Mouse (Mus musculus): ENCODE data around the gene Asic2. TPM values are rescaled to one million over a fixed set of nuclear protein-coding genes. Genes with fewer than 3 reads are reported as not detected.

Gene Asic2
- polyA plus RNA-seq, 1 experiment from 2014 or later, result 0.47 TPM

DNA sequence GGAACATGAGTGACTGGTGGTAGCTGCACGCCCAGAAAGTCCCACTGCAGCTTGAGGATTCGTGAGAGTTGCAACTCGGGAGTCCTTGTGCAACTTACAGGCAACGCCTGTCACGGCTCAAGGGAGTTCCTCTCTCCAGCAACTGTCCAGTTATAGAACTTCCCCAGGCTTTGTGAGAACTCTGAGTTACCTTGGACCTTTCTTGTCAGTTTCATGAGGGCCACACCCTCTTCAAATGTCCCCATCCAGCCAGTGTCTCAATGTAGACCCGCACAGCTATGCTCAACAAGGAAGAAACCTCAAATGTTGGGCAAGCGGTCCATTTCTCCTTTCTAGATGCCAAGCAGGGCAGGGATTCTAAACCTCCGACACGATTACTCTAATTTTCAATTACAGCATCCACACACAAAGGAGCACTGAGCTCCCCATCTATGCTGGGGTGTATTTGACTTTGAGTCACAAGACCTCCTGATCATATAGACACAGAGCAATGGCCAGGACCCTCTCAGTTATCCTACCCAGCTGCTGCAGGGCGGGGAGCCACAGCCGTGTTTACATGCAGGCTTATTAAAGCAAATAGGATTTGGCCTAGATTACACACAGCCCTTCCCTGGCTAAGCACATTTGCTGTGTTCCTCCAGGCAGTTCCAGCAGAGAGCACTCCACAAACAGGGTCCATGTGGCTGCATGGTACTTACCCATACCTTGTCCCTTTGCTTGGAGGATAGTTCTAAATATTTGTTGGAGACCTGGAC lies 161.2 kb downstream of the Asic2 start:
- no peak overlapping the region for H3K4me3 ChIP-seq (ENCODE audit: low read depth, low read length)
- H3K4me2 ChIP-seq (replicated peaks; ENCODE audit: low read depth), result no peak overlapping the region
- H3K9me3 ChIP-seq (ENCODE audit: control insufficient read depth, low read length), result no peaks in the 10 kb centered on the region
- ATAC-seq (ENCODE audit: low FRiP score, low TSS enrichment) (0 out of 2 replicates have a peak, but pooled peaks have one; percentile 53), DNase-seq (ENCODE audit: low spot score) (peak; percentile 22)
- no peaks in the 10 kb centered on the region for H3K27me3 ChIP-seq (ENCODE audit: control insufficient read depth, insufficient read depth, low read length)
- H3K36me3 ChIP-seq (ENCODE audit: control insufficient read depth, insufficient read depth, low read length), result no peaks in the 10 kb centered on the region
- 49% methylated on average over 11 of the region's 11 CpGs for WGBS
- TF ChIP-seq CTCF (IDR thresholded peaks at IDR 0.05; ENCODE audit: low read depth) (peak; percentile 24; the same call in 1 of the 2 replicates), EP300 (optimal IDR thresholded peaks at IDR 0.05) (no peak)
- H3K9ac ChIP-seq (ENCODE audit: low read length), result no peak overlapping the region
- no peaks in the 10 kb centered on the region for H3K4me1 ChIP-seq (replicated peaks; ENCODE audit: control insufficient read depth, insufficient read depth)
- H3K27ac ChIP-seq (replicated peaks), result no peak overlapping the region

DNA sequence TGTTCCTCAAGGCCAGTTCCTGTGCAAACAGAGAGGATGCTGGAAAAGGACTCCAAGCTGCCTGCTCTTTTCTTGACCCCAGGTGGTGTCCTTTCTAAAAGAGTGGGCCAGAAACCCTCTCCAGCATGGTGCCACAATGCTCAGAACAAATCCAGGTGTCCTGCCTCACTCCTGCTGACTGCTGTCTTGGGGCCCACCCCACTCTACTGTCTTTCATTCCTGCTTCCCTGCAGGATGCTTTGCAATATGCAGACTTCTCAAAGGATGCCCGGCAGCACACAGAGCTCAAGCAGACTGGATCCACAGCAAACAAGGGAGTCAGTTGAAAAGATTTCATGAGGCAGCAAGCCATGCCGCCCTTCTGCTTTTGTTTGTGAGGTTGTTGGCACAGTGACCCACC lies 164.7 kb downstream of the Asic2 start:
- Histone ChIP-seq H3K4me3 (ENCODE audit: low read depth, low read length) (no peak overlapping the region), H3K9ac (ENCODE audit: low read length) (no peak overlapping the region), H3K4me2 (replicated peaks; ENCODE audit: low read depth) (no peak overlapping the region), H3K4me1 (replicated peaks; ENCODE audit: control insufficient read depth, insufficient read depth) (no peaks in the 10 kb centered on the region), H3K36me3 (ENCODE audit: control insufficient read depth, insufficient read depth, low read length) (no peaks in the 10 kb centered on the region), H3K27me3 (ENCODE audit: control insufficient read depth, insufficient read depth, low read length) (no peaks in the 10 kb centered on the region), H3K27ac (replicated peaks) (no peak overlapping the region), H3K9me3 (ENCODE audit: control insufficient read depth, low read length) (no peaks in the 10 kb centered on the region)
- no peak for TF ChIP-seq CTCF (IDR thresholded peaks at IDR 0.05; ENCODE audit: low read depth)
- ATAC-seq (ENCODE audit: low FRiP score, low TSS enrichment), result no peak
- 33% methylated on average over 2 of the region's 2 CpGs for WGBS
- DNase-seq (ENCODE audit: low spot score), result no peak

- TF ChIP-seq EP300 (optimal IDR thresholded peaks at IDR 0.05) (no peak), CTCF (IDR thresholded peaks at IDR 0.05; ENCODE audit: low read depth) (no peak)
- Histone ChIP-seq H3K9me3 (ENCODE audit: control insufficient read depth, low read length) (no peaks in the 10 kb centered on the region), H3K27ac (replicated peaks) (no peak overlapping the region), H3K9ac (ENCODE audit: low read length) (no peak overlapping the region), H3K4me1 (replicated peaks; ENCODE audit: control insufficient read depth, insufficient read depth) (no peaks in the 10 kb centered on the region), H3K27me3 (ENCODE audit: control insufficient read depth, insufficient read depth, low read length) (no peaks in the 10 kb centered on the region), H3K36me3 (ENCODE audit: control insufficient read depth, insufficient read depth, low read length) (no peaks in the 10 kb centered on the region), H3K4me2 (replicated peaks; ENCODE audit: low read depth) (no peak overlapping the region), H3K4me3 (ENCODE audit: low read depth, low read length) (no peak overlapping the region)
- DNase-seq (ENCODE audit: low spot score) (no peak), ATAC-seq (ENCODE audit: low FRiP score, low TSS enrichment) (no peak)
- 50% methylated on average over 1 of the region's 1 CpGs for WGBS
These were observed 165.6 kb downstream of the Asic2 start for GRCm38 (mm10) chr11:81802614-81803013.

DNA sequence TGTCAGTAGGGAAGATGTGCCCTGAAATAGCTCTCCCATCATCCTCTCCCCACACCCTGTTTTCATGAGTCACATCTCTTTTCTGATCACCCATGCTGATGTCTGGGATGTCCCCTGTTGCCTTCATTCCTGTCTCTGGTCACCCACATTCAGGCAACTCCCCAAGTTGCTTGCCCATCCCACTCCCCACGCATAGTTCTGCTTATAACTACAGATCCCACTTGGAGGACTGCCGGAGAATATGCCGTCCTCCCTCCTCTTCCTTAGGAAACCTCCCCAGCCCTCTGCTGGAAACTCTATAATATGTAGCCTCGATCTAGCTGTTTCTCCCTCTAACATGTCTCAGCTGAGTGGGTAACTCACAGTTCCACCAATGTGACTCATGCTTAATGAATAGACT lies 167.4 kb downstream of the Asic2 start:
- Histone ChIP-seq H3K9me3 (ENCODE audit: control insufficient read depth, low read length) (no peaks in the 10 kb centered on the region), H3K9ac (ENCODE audit: low read length) (no peak overlapping the region), H3K27me3 (ENCODE audit: control insufficient read depth, insufficient read depth, low read length) (no peaks in the 10 kb centered on the region), H3K4me3 (ENCODE audit: low read depth, low read length) (no peak overlapping the region), H3K27ac (replicated peaks) (no peak overlapping the region), H3K36me3 (ENCODE audit: control insufficient read depth, insufficient read depth, low read length) (no peaks in the 10 kb centered on the region), H3K4me2 (replicated peaks; ENCODE audit: low read depth) (no peak overlapping the region), H3K4me1 (replicated peaks; ENCODE audit: control insufficient read depth, insufficient read depth) (no peaks in the 10 kb centered on the region)
- no peak for DNase-seq (ENCODE audit: low spot score)
- WGBS, result 69% methylated on average over 4 of the region's 4 CpGs
- ATAC-seq (ENCODE audit: low FRiP score, low TSS enrichment), result no peak
- TF ChIP-seq EP300 (optimal IDR thresholded peaks at IDR 0.05) (no peak), CTCF (IDR thresholded peaks at IDR 0.05; ENCODE audit: low read depth) (no peak)

GRCm38 (mm10) chr11:81793588-81793987 lies 174.7 kb downstream of the Asic2 start:
- no peak overlapping the region for H3K4me2 ChIP-seq (replicated peaks; ENCODE audit: low read depth)
- no peaks in the 10 kb centered on the region for H3K27me3 ChIP-seq (ENCODE audit: control insufficient read depth, insufficient read depth, low read length)
- no peaks in the 10 kb centered on the region for H3K4me1 ChIP-seq (replicated peaks; ENCODE audit: control insufficient read depth, insufficient read depth)
- no peaks in the 10 kb centered on the region for H3K9me3 ChIP-seq (ENCODE audit: control insufficient read depth, low read length)
- TF ChIP-seq CTCF (IDR thresholded peaks at IDR 0.05; ENCODE audit: low read depth) (no peak), EP300 (optimal IDR thresholded peaks at IDR 0.05) (no peak)
- DNase-seq (ENCODE audit: low spot score) (no peak), ATAC-seq (ENCODE audit: low FRiP score, low TSS enrichment) (no peak)
- WGBS, result 68% methylated on average over 2 of the region's 2 CpGs
- no peak overlapping the region for H3K9ac ChIP-seq (ENCODE audit: low read length)
- no peak overlapping the region for H3K4me3 ChIP-seq (ENCODE audit: low read depth, low read length)
- no peak overlapping the region for H3K27ac ChIP-seq (replicated peaks)
- no peaks in the 10 kb centered on the region for H3K36me3 ChIP-seq (ENCODE audit: control insufficient read depth, insufficient read depth, low read length)

DNA sequence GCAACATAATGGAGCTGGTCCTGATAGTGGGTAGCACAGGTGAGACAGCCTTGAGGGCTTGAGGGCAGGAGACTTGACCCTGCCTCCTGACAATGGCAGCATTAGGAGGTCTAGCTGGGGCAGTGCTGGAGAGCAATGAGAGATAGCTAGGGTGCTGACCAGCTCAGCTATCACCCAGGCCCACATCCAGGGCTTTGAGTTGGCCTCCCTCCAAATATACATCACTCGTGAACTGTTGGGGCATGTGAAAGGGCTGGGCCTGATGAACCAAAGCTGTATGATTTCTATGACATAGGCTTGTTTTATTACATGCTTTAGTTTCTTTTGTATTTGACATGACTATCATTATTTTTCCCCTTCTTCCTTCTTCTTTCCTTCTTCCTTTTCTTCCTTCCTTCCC lies 176.7 kb downstream of the Asic2 start:
- no peak for TF ChIP-seq CTCF (IDR thresholded peaks at IDR 0.05; ENCODE audit: low read depth)
- no peak for TF ChIP-seq EP300 (optimal IDR thresholded peaks at IDR 0.05)
- no peak for ATAC-seq (ENCODE audit: low FRiP score, low TSS enrichment)

More for the DNA sequence above, 176.7 kb downstream of the Asic2 start:
- no peaks in the 10 kb centered on the region for H3K36me3 ChIP-seq (ENCODE audit: control insufficient read depth, insufficient read depth, low read length)
- H3K4me3 ChIP-seq (ENCODE audit: low read depth, low read length), result no peak overlapping the region
- no peak for DNase-seq (ENCODE audit: low spot score)
- H3K27me3 ChIP-seq (ENCODE audit: control insufficient read depth, insufficient read depth, low read length), result no peaks in the 10 kb centered on the region
- H3K9me3 ChIP-seq (ENCODE audit: control insufficient read depth, low read length), result no peaks in the 10 kb centered on the region
- no peaks in the 10 kb centered on the region for H3K4me1 ChIP-seq (replicated peaks; ENCODE audit: control insufficient read depth, insufficient read depth)
- no peak overlapping the region for H3K4me2 ChIP-seq (replicated peaks; ENCODE audit: low read depth)
- WGBS, result 33% methylated on average over 1 of the region's 1 CpGs
- no peak overlapping the region for H3K9ac ChIP-seq (ENCODE audit: low read length)
- no peak overlapping the region for H3K27ac ChIP-seq (replicated peaks)

All from stomach, postnatal 0 days (tissue).